Mouse (Mus musculus) natural killer cell, adult 2 months (primary cell): ENCODE measurements at regions not wholly inside any gene's neighbourhood (a gene's known extent, or its start where the extent isn't known, plus 50 kb on each side); places are given as distances from the start of the nearest gene placed in this dataset.

ENCODE experiments used
- DNase-seq, 2 experiments: peaks; one replicate each; pipeline ENCODE4 v3.0.0; 2022; ENCODE audit warnings: low spot score in 2 of 2

DNA sequence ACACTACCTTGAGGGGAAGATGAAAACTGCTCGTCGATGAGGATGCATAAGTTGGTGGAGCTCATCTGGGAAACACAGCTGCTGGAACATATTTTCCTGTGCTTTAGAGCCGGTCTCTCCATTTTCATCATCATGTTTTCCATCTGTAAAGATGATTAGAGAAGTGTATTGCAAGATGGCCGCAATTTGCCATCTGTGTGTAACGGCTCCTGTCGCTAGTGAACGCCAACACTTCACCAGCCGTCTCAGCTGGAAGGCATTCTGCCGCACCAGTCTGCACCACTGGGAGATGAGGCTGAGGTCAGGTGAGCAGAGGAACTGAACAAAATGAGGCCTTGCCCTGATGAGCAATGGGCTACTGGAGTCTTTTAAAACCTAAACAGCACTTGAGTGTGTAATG is 57.4 kb downstream of the Gm21962 start:
- DNase-seq, result no peak

DNA sequence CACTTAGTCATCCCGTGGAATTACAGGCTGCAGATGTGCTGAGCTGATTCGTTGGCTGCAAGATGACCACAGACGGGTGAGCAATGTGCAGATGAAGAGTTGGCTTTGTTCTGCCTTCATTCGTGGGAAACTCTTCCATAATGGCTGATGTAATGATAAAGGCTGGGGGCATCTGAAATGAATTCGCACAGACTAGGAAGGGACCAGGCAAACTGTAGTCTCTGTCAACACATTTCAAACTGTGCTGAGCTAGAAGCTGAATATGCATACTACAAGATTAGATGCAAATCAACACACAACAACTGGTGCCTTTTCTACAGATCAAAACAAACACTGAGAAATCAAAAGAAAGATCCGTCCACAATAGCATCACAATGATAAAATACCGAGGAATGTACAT is 58.1 kb downstream of the Gm21962 start:
- DNase-seq, result no peak

DNA sequence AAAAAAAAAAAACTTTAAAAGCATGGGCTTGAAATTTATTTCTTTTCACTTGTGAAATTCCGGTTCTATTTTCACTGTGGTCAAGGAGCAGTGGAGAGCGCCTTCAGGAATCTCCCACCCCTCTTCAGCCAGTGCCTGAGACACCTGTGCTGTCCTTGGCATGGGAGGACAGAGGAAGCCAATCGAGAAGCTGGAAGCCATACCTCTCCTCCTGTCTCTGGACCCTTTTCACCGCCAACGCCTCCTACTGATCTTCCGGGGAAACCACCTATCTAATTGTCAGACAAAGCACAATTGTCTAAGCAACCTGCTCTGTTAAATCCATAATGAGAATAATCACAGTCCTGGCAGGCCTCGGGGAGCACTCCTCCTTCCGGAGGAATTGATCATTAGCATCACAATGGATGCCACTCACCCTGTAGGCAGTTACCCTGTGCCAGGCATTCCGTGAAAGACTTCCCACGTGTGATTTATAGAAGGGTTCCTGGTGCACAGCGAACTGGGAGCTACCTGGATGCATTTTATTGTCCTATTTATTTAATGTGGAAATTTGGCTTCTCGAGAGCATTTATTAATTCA is 66.0 kb downstream of the Gm21962 start:
- DNase-seq, result no peak

DNA sequence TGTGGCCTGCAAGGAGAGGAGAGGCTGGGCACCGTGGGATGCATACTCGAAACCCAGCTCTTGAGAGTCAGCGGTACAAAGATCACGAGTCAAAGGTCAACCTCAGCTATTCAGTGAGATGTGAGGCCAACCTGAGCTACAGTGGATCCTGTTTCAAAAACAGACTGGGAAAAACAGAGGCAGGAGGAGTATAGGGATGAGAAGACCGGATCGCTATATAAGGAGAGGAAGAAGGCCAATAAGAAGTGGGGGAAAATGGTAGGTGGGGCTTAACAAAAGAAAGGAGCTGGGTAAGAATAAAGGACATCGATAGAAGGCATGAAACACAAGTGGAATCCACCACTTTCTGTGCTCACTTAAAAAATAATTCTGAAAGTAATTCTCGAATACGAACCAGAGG is 70.2 kb downstream of the Gm21962 start:
- DNase-seq, result no peak

DNA sequence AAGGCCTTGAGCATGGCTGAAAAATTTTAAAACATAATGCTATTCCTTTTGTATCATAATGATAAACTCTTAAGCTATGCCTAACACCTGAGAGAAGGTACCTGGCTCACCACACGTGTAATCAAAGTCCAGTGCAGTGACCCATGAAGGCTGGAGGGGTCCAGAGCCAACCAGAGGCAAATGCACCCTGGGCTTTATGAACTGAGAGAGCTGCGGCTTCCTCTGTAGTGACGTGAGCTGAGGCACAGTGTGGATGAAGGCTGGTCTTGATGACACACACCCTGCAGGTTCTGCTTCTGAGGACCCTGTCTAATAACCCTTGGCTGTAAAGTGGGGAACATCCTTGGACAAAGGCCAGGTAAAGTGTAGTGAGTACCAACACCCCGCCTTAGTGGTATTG is 70.8 kb downstream of the Gm21962 start:
- no peak for DNase-seq

DNA sequence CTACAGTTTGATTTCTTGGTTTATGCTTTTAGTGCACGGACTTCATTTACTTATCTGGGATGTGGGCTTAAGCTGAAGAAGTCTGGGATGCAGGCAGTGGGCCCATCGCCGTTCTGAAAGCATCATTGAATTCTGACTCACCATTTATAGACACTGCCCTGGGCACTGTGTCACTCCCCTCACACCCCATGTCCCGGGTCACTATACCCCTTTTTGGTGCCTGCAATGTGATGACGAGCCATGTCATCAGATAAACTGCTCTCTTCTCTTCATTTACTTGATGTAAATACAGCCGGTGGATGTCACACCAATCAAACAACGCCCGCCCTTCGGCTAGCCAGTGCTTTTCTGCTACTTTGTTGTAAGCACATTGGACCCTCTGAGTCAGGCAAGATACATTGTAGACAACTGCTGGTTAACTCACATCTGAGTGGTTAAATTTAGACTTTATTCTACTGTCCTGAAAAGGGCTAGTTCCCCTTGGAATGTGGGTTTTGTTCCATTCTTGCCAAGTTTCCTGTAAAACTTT is 80.5 kb downstream of the Gm21962 start:
- DNase-seq, result no peak

DNA sequence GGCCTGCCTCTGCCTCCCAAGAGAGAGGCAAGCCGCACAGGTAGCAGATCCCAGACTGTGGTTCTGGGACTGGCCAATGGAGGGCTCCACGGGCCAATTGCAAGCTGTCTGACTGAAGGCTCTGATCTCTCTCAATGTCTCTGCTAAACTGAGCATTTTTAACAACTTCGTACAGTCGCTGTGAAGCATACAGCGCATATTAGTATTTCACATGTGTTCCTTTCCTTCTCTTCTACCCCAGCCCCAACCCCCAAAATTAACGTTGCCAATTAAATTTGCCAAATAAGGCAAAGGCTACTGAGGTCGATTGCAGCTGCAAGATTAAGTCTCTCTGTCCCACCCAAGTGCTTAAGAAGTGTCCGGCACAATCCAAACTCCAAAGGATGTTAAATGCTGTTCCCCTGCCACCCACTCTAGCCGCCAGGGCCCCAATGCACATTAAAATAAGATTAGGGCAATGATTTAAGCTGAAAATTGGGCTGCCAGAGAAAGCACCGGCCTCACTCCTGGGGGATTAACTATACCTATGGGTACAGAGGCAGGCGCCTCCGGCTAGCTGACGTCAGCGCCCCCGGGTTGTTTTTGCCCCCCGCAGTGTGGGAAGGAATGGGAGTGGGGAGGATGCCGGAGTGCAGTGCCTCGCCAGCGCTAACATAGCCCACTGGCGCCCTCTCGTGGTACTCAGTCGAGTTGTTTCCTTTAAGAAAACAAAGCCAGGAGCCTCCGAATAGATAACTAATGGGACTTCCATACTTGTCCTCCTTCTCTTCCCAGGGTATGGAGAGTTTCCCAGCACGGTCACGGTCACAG is 81.3 kb downstream of the Gm21962 start:
- DNase-seq, result peak; percentile 32 to 49

DNA sequence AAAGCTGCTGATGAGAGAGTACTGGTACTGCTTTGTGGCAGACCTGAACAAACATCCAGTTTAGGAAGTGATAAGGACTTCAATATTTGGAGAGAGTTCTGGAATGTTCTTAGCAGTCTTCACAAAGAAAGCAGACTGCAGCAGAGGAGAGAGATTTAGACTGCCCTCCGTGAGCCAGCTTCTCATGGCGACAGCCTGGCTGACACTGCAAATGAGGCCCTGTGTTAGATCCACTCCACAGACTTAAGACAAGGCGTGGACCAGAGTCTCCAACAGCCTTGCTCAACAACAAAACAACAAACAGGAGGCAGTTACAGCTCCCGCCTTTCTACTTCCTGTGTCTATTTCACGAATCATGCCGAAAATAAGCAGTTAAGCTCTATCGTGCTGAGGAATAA is 81.9 kb downstream of the Gm21962 start:
- DNase-seq, result no peak

DNA sequence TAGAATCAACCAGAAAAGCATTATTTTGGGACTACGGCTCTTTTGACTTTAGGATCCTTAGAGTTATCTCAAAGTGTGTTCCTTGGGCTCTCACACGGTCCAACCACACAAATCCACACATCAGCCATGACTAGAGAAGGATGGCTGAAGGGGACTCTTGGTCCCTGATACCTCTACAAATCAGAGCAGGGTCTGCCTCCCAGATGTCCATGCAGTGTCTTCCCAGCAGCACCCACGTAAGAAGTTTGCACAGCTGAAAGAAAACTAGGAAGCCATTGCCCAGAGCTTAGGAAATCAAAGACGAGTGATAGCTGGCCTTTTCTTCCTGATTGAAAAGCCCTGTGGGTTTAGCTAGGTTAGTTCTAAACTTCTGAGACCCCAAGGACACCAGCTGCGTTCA is 84.1 kb downstream of the Gm21962 start:
- DNase-seq, result no peak

DNA sequence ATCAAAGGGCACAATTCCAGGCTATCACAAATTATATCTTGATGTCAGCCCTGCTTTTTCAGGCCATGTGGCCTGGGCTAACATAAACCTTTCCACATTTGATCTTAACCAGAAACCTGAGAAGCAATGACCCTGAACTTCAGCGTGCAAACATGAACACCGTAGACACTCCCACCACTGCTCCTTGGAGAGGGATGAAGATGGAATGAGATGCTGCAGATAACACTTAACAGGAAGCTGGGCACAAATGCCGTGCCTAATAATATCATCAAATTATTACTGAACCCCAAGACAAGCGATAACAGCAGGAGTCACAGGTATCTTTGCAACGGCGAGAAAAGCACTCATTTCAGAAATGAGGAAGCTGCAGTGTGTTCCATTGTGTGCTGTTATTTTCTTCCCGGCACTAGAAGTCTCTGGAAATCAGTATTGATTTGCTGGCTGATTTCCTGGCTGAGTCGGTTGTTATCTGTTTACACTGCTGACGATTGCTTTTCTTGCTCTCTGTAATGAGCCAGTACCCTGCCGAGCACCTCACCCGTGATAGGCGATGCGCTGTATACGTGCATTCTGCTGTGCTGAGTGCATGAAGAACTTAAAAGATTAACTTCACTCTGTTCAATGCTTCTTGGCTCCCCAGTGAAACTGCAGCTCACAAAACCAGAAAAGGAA is 91.0 kb downstream of the Gm21962 start:
- no peak for DNase-seq

DNA sequence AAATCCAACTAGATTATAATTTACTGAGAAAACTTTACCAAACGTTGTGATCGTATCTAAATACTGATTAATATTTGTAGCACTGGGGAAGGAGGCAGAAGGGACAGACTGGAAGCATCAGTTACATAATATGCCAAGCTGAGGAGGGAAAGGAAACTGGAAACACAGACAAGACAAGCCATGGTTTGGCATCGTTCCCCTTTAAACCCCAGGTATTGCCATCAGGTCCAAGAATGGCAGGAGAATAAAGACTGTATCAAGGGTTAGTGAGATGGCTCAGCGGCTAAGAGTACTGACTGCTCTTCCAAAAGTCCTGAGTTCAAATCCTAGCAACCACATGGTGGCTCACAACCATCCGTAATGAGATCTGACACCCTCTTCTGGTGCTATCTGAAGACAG is 92.1 kb downstream of the Gm21962 start:
- DNase-seq, result no peak

DNA sequence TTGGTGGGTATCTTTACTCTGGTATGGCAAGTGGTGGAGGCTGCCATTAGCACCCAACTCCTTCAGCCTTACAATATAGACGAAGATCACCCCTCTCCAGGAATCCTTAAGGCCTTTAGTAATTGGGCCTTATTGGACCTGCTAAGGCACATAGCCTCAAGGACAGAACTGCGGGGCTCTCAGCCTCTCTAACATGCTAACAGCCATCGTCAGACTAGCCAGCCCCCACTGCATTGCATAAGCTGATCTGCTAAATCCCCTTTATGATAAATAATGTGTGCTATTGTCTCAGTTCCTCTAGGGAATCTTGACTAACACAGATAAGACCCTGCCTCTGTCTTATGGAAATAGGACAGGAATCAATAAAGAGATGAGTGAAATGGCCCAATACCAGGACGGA is 95.7 kb upstream of the H2afz start:
- DNase-seq, result no peak

DNA sequence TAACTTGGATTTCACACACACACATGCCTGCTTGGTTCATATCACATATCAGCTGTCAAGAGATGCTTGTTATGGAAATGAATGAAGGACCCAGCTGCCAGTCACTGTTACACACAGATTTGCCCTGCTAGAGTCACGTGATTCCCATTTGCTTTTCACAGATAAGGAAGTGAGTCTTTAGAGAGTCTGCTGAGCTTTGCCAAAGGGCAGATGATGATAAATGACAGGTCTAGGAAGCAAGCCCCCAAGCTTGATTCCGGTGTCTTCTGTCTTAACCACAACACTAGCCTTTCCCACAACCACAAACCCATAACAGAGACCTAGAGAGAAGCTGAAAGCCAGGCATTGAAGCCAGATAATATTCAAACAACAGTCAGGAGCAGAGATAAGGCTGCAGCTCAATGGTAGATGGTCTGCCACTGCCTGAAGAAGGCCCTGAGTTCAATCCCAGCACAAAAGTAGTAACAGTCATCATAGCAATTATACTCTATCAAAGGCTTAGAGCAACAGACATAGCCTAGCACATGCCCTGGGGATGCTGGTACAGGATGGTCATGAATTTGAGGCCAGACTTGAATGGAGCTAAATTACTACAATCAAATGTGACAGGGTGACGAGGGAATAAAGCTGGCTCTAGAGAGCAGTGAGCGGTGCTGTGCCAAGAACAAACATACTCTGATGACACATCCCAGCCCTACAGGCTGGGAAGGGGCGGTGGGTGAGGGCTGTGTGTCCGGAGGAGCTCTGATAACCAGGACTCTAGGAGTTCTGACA is 89.0 kb upstream of the H2afz start:
- DNase-seq, result peak in 1 of 2 experiments; percentile 29

DNA sequence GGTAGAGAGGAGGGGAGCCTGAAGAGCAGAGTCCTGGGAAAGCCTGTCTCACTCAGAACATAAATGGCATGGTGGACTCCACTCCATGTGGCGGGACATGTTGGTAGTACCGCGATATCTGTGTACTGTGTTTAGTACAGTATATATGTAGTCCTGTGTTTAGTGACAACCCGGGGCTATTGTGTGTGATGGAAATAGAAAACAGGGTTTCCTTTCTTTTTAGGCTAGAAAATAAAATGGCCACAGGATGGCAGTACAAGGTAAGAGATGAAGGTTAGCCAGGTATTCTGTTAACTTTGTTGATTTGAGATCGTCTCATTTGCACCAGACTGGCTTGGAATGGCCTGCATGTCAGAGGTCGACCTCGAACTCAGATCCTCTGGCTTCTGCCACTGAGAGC is 86.2 kb upstream of the H2afz start:
- DNase-seq, result peak; percentile 46

DNA sequence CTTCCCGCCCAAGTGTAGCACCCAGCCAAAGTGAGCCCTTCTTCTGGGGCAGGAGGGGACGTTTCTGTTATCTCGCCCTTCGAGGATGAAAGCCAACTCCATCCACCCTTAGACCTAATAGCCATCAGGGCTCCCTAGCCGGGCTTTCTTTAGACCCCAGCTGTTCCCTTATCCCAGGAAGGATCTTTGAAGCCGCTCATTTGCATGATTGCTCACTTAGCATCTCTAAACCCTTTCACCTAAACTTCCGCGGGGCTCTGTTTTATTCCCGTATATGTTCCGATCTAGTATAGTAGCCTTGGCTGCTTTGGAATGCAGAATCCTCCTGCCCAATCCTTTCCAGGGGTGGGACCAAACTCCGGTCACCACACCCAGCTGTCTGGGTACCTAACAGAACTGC is 84.3 kb upstream of the H2afz start:
- DNase-seq, result no peak

DNA sequence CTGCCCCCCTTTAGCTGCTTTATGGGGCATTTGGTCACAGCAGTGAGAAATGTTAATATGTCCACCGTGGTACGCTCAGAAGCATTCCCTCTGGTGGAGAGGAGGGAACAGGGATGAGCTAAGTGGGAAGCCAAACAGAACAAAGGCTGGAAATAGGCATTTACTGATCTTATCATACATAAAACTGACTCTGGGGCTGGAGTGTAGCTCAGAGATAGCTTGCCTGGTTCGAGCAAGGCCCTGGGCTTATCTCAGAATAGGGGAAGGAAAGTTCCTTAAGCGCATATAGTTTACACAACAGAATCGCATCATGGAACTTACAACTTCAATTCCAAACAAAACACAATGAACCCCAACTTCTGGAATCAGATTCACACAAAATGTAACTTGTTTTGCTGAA is 81.5 kb upstream of the H2afz start:
- DNase-seq, result no peak

DNA sequence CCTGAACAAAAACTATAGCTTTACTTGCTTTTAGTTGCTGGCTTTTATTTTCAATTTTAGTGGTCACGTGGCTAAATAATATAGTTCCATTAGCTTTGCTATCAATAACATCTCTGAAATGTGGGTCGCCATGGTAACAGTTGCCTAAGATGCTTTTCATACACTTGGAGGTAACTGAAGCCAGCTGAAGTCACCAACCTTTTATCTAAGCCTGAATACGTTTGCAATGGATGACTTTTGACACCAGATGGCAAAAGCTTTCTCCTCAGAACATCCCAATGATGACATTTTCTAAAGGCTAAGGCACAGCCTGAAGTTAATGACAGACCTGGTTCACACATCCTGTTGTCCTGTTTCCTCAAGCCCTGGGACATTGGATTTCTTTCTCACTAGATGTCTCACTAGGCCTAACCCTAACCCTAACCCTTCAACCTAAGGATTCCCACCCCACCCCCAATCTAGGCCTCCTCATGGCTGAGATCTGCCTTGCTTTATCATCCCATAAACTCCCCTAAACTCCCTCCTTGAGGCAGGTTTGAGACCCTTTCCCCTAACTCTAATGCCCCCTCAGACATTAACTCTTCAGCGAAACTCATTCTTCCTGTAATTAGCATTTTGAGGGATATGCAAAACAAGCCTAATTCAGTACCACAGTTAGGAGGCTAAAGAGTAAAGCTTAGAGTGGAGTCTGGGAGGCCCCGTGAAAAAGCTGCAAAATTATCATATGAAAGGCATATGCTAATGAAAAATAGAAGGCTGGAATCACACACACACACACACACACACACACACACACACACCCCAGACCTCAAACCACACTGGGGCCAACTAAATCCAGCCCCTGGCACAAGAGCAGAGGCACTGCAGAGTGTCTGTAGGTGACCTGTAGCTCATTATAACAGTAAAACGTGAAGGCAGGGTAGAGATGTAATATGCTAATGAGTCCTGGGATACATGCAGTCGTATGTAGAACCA is 80.1 kb upstream of the H2afz start:
- DNase-seq, result peak in 1 of 2 experiments; percentile 13

DNA sequence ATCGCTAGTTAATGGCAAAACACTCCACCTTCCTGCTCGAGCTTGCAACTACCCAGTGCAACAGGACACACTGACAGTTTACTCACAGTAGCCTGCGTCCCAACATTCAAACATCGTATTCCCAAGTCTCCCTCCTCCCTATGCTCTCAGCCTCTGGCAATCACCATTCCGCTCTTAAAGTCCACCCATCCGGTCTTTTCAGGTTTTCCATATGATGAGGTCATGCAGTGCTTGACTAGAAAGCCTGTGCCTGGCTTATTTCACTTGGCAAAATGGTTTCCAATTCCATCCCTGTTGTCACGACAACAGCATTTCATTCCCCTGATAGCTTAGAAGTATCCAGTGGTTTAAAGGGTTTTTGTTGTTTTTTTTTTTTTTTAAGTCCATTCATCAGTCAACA is 79.1 kb upstream of the H2afz start:
- DNase-seq, result no peak

DNA sequence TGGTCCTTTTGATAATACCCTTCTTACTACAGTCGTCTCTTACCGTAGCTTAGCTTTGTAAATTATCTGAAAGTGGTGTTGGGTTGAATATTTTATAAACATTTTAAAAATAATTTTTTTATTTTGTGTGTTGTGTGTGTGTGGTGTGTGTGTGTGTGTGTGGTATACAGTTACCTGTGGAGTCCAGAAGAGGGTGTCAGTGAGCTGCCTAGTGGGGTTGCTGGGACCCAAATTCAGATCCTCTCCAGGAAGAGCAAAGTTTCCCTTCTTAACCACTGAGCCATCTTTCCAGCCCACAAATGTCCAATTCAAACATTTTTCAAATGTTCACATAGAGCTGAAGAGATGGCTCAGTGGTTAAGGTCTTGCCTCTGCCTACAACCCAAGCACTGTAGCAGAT is 78.4 kb upstream of the H2afz start:
- no peak for DNase-seq

DNA sequence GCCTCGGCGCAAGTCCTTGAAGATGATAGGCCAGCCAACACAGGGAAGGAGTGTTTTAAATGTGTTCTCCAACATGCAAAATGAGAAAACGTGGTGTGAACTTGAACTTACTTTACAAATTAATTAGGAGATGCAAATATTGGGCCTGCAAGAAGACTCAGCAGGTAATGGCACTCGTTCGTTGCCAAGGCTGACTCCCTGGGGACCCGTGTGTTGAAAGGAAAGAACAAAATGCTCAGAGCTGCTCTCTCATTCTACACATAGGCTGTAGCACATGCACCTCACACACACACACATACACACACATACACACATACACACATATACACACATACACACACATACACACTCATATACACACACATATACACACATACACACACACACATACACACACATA is 74.6 kb upstream of the H2afz start:
- no peak for DNase-seq

DNA sequence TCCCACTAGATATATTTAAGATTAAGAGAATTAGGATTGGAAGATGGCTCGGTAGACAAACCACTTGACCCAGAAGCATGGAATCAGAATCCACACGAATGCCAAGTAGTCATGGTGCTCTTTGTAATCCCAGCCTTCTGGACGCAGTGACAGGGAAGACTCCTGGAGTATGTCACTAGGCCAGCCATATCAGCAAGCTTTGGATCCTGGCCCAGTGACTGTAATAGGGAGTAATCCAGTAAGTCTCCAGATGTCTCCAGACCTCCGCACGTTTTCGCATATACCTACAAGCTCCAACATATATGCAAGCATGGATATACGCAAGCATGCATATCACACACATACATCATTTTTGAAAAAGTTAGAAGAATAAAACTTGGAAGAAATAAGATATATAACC is 73.9 kb upstream of the H2afz start:
- no peak for DNase-seq
